Mouse (Mus musculus) small intestine, adult 2 months (tissue): ENCODE results near the gene Apc2.

ENCODE experiments used
- CTCF ChIP-seq: fragments of 200-500 bp; IDR thresholded peaks from 2 replicates; pipeline ENCODE4 v1.5.1; 2012; ENCODE audit warnings: low read depth, mild to moderate bottlenecking, control low read depth, inconsistent platforms, low read length, moderate library complexity, mixed read lengths; ENCODE audit not compliant: insufficient replicate concordance, insufficient read length; ENCODE audit errors: extremely low read depth
- POLR2A ChIP-seq: fragments of 200-500 bp; IDR thresholded peaks from 2 replicates; pipeline ENCODE4 v1.6.1; 2012; ENCODE audit warnings: low read depth, mild to moderate bottlenecking, control low read depth, inconsistent platforms, low read length, moderate library complexity

GRCm38 (mm10) chr10:80348981-80349380, 53.2 kb downstream of the Apc2 start:
- TF ChIP-seq POLR2A (no peak), CTCF (no peak)
